ENCODE assay signal across 8 mouse cellular contexts in the genomic region with DNA sequence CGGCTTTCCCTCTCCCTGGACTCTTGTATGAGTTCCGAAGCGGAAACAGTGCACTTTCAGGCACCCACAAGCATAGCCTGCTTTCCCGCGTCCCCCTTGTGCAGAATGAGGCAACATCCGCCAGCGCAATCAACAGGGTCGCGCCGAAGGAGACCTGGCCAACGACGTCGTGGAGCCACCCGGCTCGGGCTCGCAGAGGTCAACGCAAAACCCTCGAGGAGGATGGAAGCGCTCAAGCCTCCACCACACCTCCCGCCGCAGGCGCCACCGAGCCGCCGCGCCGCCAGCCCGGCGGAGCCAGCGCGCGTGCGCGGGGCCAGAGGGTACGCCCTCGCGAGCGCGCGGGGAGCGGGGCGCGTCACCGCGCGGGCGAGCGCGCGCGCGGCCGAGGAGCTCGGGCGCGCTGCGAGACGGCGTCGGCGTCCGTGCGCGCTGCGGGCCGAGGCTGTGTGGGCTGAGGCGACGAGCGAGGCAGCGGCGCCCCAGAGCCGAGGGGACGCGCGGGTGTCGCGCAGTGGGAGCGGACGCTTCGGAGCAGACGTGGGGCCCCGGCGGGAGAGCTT. TPM values are rescaled to one million over a fixed set of nuclear protein-coding genes. Genes with fewer than 3 reads are reported as not detected.
DNase-seq lines count a peak whose midpoint lies in the region; ATAC-seq and TF ChIP-seq lines count a peak whose summit lies in the region.

A gene (plus strand): TSS at position 454 of the 563 bp plus-strand sequence.

- peak within 1 kb of the TSS; percentile 82 for H3K4me3 ChIP-seq in embryonic facial prominence, embryonic 10.5 days
- H3K4me3 ChIP-seq in intestine, postnatal 0 days (ENCODE audit: low read depth, low read length) = peak within 1 kb of the TSS; percentile 91
- peak within 1 kb of the TSS; percentile 85 for H3K4me3 ChIP-seq in midbrain, embryonic 11.5 days (ENCODE audit: low read depth, low read length)

- H3K9ac ChIP-seq in intestine, postnatal 0 days (ENCODE audit: low read depth, low read length) = peak within 1 kb of the TSS; percentile 99
- peak within 1 kb of the TSS; percentile 93 for H3K9ac ChIP-seq in midbrain, embryonic 11.5 days (ENCODE audit: low read length)

- 0 out of 2 replicates have a peak, but pooled peaks have one; percentile 27 for TF ChIP-seq CTCF in intestine, postnatal 0 days (IDR thresholded peaks at IDR 0.05; ENCODE audit: low read depth)

- intact Hi-C loops in left cerebral cortex, postnatal 4 days (cut with DNase I) = no loop called here

- H3K9me3 ChIP-seq in embryonic facial prominence, embryonic 10.5 days = no peaks in the 10 kb centered on the region
- no peaks in the 10 kb centered on the region for H3K9me3 ChIP-seq in intestine, postnatal 0 days (ENCODE audit: control insufficient read depth)
- no peaks in the 10 kb centered on the region for H3K9me3 ChIP-seq in midbrain, embryonic 11.5 days (ENCODE audit: control insufficient read depth, low read length)

- H3K4me2 ChIP-seq in intestine, postnatal 0 days (replicated peaks; ENCODE audit: low read depth) = peak within 1 kb of the TSS; percentile 84
- peak within 1 kb of the TSS; percentile 83 for H3K4me2 ChIP-seq in midbrain, embryonic 11.5 days

- peak within 1 kb of the TSS; percentile 95 for H3K27ac ChIP-seq in embryonic facial prominence, embryonic 10.5 days (replicated peaks)
- H3K27ac ChIP-seq in intestine, postnatal 0 days (ENCODE audit: low read depth, low read length) = peak within 1 kb of the TSS; percentile 99
- peak within 1 kb of the TSS; percentile 72 for H3K27ac ChIP-seq in midbrain, embryonic 11.5 days (ENCODE audit: low read depth, low read length)

- H3K36me3 ChIP-seq in embryonic facial prominence, embryonic 10.5 days (replicated peaks) = no peaks in the 10 kb centered on the region
- no peaks in the 10 kb centered on the region for H3K36me3 ChIP-seq in intestine, postnatal 0 days (ENCODE audit: control insufficient read depth, insufficient read depth)
- H3K36me3 ChIP-seq in midbrain, embryonic 11.5 days (ENCODE audit: control insufficient read depth, insufficient read depth, low read length) = no peaks in the 10 kb centered on the region

- peak; percentile 90 for DNase-seq in adrenal gland, postnatal 14 days
- peak; percentile 91 for DNase-seq in embryonic facial prominence, embryonic 10.5 days (ENCODE audit: low spot score)
- no peak for DNase-seq in gonadal fat pad, adult 2 months (ENCODE audit: low read depth)
- peak; percentile 80 for DNase-seq in left cerebral cortex, postnatal 4 days
- DNase-seq in midbrain, embryonic 11.5 days (ENCODE audit: low spot score, missing footprints) = peak; percentile 99
- peak; percentile 75 for DNase-seq in right cerebral cortex, postnatal 4 days
- peak; percentile 85 for DNase-seq in yolk sac, embryonic 10.5 days (ENCODE audit: low spot score)

- no peaks in the 10 kb centered on the region for H3K27me3 ChIP-seq in embryonic facial prominence, embryonic 10.5 days (replicated peaks; ENCODE audit: low read depth, poor library complexity, severe bottlenecking)
- no peaks in the 10 kb centered on the region for H3K27me3 ChIP-seq in intestine, postnatal 0 days (replicated peaks; ENCODE audit: control insufficient read depth, insufficient read depth, low read length)
- H3K27me3 ChIP-seq in midbrain, embryonic 11.5 days (ENCODE audit: control insufficient read depth, insufficient read depth, low read length) = no peaks in the 10 kb centered on the region

- H3K4me1 ChIP-seq in embryonic facial prominence, embryonic 10.5 days = peaks cover 29% of the 10 kb centered on the region
- H3K4me1 ChIP-seq in intestine, postnatal 0 days (replicated peaks; ENCODE audit: control insufficient read depth, insufficient read depth, low read length) = 0 out of 2 replicates have a peak, but pooled peaks cover 4% of the 10 kb centered on the region
- peaks cover 17% of the 10 kb centered on the region for H3K4me1 ChIP-seq in midbrain, embryonic 11.5 days (ENCODE audit: control insufficient read depth, insufficient read depth, low read length)

- ATAC-seq in intestine, postnatal 0 days = peak; percentile 92
- ATAC-seq in midbrain, embryonic 11.5 days (ENCODE audit: low FRiP score) = peak; percentile 94

- under 1% methylated on average over 83 of the region's 83 CpGs for WGBS in embryonic facial prominence, embryonic 10.5 days
- WGBS in intestine, postnatal 0 days = under 1% methylated on average over 60 of the region's 83 CpGs
- WGBS in midbrain, embryonic 11.5 days = under 1% methylated on average over 74 of the region's 83 CpGs

RNA-seq across cellular contexts. Expression of the gene that starts here (rescaled TPM):
- total RNA-seq in adrenal gland, postnatal 14 days (2021) = 49.7 and 51.1 TPM in 2 replicates
- polyA plus RNA-seq in embryonic facial prominence, embryonic 10.5 days (2016; fragmentation: Nextera tagmentation; extraction: Ambion mirVana) = 7.8 and 8.9 TPM in 2 replicates
- polyA plus RNA-seq in gonadal fat pad, adult 2 months (2012; rRNA removed) = 11.5 and 12.3 TPM in 2 replicates
- polyA plus RNA-seq in intestine, postnatal 0 days (2015; fragmentation: Nextera tagmentation; extraction: Ambion mirVana) = 8.8 and 10.0 TPM in 2 replicates
- total RNA-seq in left cerebral cortex, postnatal 4 days (2021) = 10 to 100 TPM; 28.6 to 31.7 TPM
- polyA plus RNA-seq in midbrain, embryonic 11.5 days (2014; fragmentation: Nextera tagmentation; extraction: Ambion mirVana) = 10.4 and 11.3 TPM in 2 replicates
